Mouse (Mus musculus) stomach, postnatal 0 days (tissue): ENCODE measurements around the gene Camkk2. TPM values are rescaled to one million over a fixed set of nuclear protein-coding genes. Genes with fewer than 3 reads are reported as not detected.

Experiments
- ATAC-seq: fragments of 200-750 bp; cut with Nextera tagmentation; 2 replicates; pipeline ENCODE4 v1.8.0; 2017; ENCODE audit not compliant: low FRiP score, low TSS enrichment
- DNase-seq: peaks from one replicate; pipeline ENCODE4 v3.0.0-alpha.2; 2016; ENCODE audit warnings: low spot score
- H3K27ac ChIP-seq: fragments of 300-500 bp; sonication (generic); replicated peaks from 2 replicates; pipeline ENCODE4 v1.5.1; 2014; ENCODE audit warnings: mild to moderate bottlenecking, control low read depth
- H3K27me3 ChIP-seq: fragments of 300-500 bp; sonication (generic); 2 replicates; pipeline ENCODE4 v1.6.1; 2014; ENCODE audit warnings: low read length; ENCODE audit not compliant: control insufficient read depth, insufficient read depth
- H3K36me3 ChIP-seq: fragments of 300-500 bp; sonication (generic); 2 replicates; pipeline ENCODE4 v1.6.1; 2014; ENCODE audit warnings: low read length, mixed read lengths; ENCODE audit not compliant: control insufficient read depth, insufficient read depth
- H3K4me1 ChIP-seq: fragments of 300-500 bp; sonication (generic); replicated peaks from 2 replicates; pipeline ENCODE4 v1.6.1; 2014; ENCODE audit warnings: antibody characterized with exemption; ENCODE audit not compliant: control insufficient read depth, insufficient read depth
- H3K4me2 ChIP-seq: fragments of 300-500 bp; sonication (generic); replicated peaks from 2 replicates; pipeline ENCODE4 v1.6.1; 2014; ENCODE audit warnings: low read depth, mild to moderate bottlenecking, control low read depth, moderate library complexity
- H3K4me3 ChIP-seq: fragments of 300-500 bp; sonication (generic); 2 replicates; pipeline ENCODE4 v1.5.1; 2014; ENCODE audit warnings: low read depth, low read length, control low read depth
- H3K9ac ChIP-seq: fragments of 300-500 bp; sonication (generic); 2 replicates; pipeline ENCODE4 v1.6.1; 2014; ENCODE audit warnings: mild to moderate bottlenecking, low read length, control low read depth, mixed read lengths
- H3K9me3 ChIP-seq: fragments of 300-500 bp; sonication (generic); 2 replicates; pipeline ENCODE4 v1.6.1; 2016; ENCODE audit warnings: low read length; ENCODE audit not compliant: control insufficient read depth
- CTCF ChIP-seq: IDR thresholded peaks from 2 replicates; pipeline ENCODE4 v1.5.1; 2016; ENCODE audit warnings: antibody characterized with exemption, low read depth, mild to moderate bottlenecking, moderate library complexity
- EP300 ChIP-seq: optimal IDR thresholded peaks from 2 replicates; pipeline ENCODE3; 2016; ENCODE audit warnings: antibody characterized with exemption
- WGBS: fragments of 180-500 bp; shearing (Covaris S2); extraction: QIAGEN DNeasy Blood & Tissue Kit; methylation state at CpG from one replicate; pipeline ENCODE4 v1.1.7; 2014; 5-methylcytosine and 5-hydroxymethylcytosine counted together
- polyA plus RNA-seq: library from polyadenylated mRNA; unstranded; fragments of >200 nt; fragmentation: Nextera tagmentation; extraction: Ambion mirVana; gene quantifications from 2 replicates; pipeline ENCODE4 v1.2.1, GENCODE M21; 2015

Camkk2 gene
- polyA plus RNA-seq, 1 experiment from 2014 or later, result 16.6 TPM

- no peaks in the 10 kb centered on the region for H3K9me3 ChIP-seq
- no peak overlapping the region for H3K9ac ChIP-seq
- H3K4me1 ChIP-seq, result no peaks in the 10 kb centered on the region
- H3K27ac ChIP-seq, result no peak overlapping the region
- no peaks in the 10 kb centered on the region for H3K36me3 ChIP-seq
- TF ChIP-seq EP300, result no peak
- no peak for TF ChIP-seq CTCF
- no peak for ATAC-seq
- H3K4me2 ChIP-seq, result no peak overlapping the region
- H3K27me3 ChIP-seq, result no peaks in the 10 kb centered on the region
- H3K4me3 ChIP-seq, result no peak overlapping the region
- no peak for DNase-seq
- WGBS, result 72% methylated on average over 6 of the region's 6 CpGs
Observed at GRCm38 (mm10) chr5:122756144-122756543, 23.1 kb downstream of the Camkk2 start.

- Histone ChIP-seq H3K4me1 (no peaks in the 10 kb centered on the region), H3K27ac (no peak overlapping the region), H3K9me3 (no peaks in the 10 kb centered on the region), H3K36me3 (no peaks in the 10 kb centered on the region), H3K4me2 (no peak overlapping the region), H3K9ac (no peak overlapping the region), H3K4me3 (no peak overlapping the region), H3K27me3 (no peaks in the 10 kb centered on the region)
- WGBS, result 91% methylated on average over 4 of the region's 4 CpGs
- TF ChIP-seq CTCF, result no peak
- no peak for TF ChIP-seq EP300
- DNase-seq, result no peak
- no peak for ATAC-seq
Observed at GRCm38 (mm10) chr5:122755620-122756019, 23.6 kb downstream of the Camkk2 start.

- Histone ChIP-seq H3K9me3 (no peaks in the 10 kb centered on the region), H3K4me1 (no peaks in the 10 kb centered on the region), H3K27ac (no peak overlapping the region), H3K4me2 (no peak overlapping the region), H3K27me3 (no peaks in the 10 kb centered on the region), H3K9ac (no peak overlapping the region), H3K36me3 (no peaks in the 10 kb centered on the region), H3K4me3 (no peak overlapping the region)
- ATAC-seq (no peak), DNase-seq (no peak)
- WGBS, result 74% methylated on average over 16 of the region's 16 CpGs
- TF ChIP-seq EP300, result no peak
- TF ChIP-seq CTCF, result no peak
Observed at GRCm38 (mm10) chr5:122754477-122754876, 24.7 kb downstream of the Camkk2 start.

GRCm38 (mm10) chr5:122747950-122748349, 31.3 kb downstream of the Camkk2 start:
- H3K27ac ChIP-seq, result no peak overlapping the region
- no peaks in the 10 kb centered on the region for H3K9me3 ChIP-seq
- no peaks in the 10 kb centered on the region for H3K27me3 ChIP-seq
- H3K4me1 ChIP-seq, result no peaks in the 10 kb centered on the region
- H3K36me3 ChIP-seq, result peaks cover 3% of the 10 kb centered on the region; the same call in 1 of the 2 replicates
- ATAC-seq (no peak), DNase-seq (no peak)
- no peak overlapping the region for H3K4me3 ChIP-seq
- no peak overlapping the region for H3K9ac ChIP-seq
- no peak overlapping the region for H3K4me2 ChIP-seq
- 69% methylated on average over 7 of the region's 7 CpGs for WGBS
- TF ChIP-seq CTCF (no peak), EP300 (no peak)

GRCm38 (mm10) chr5:122743880-122744422, 35.3 kb downstream of the Camkk2 start:
- Histone ChIP-seq H3K9ac (no peak overlapping the region), H3K27me3 (no peaks in the 10 kb centered on the region), H3K36me3 (peaks cover 7% of the 10 kb centered on the region; the same call in 1 of the 2 replicates), H3K4me2 (no peak overlapping the region), H3K4me1 (no peaks in the 10 kb centered on the region), H3K27ac (no peak overlapping the region), H3K4me3 (no peak overlapping the region), H3K9me3 (no peaks in the 10 kb centered on the region)
- DNase-seq (no peak), ATAC-seq (no peak)
- no peak for TF ChIP-seq CTCF
- TF ChIP-seq EP300, result no peak
- WGBS, result 78% methylated on average over 13 of the region's 13 CpGs

- H3K27me3 ChIP-seq, result no peaks in the 10 kb centered on the region
- H3K9me3 ChIP-seq, result no peaks in the 10 kb centered on the region
- ATAC-seq, result no peak
- TF ChIP-seq CTCF, result no peak
- TF ChIP-seq EP300, result no peak
- H3K4me3 ChIP-seq, result no peak overlapping the region
- no peaks in the 10 kb centered on the region for H3K4me1 ChIP-seq
- no peak overlapping the region for H3K27ac ChIP-seq
- peaks cover 4% of the 10 kb centered on the region; the same call in 1 of the 2 replicates for H3K36me3 ChIP-seq
- no peak for DNase-seq
- H3K4me2 ChIP-seq, result no peak overlapping the region
- H3K9ac ChIP-seq, result no peak overlapping the region
- 88% methylated on average over 15 of the region's 15 CpGs for WGBS
Observed at GRCm38 (mm10) chr5:122736761-122737160, 42.4 kb downstream of the Camkk2 start.
